Mouse (Mus musculus) bone marrow, adult 2 months (tissue): ENCODE results near the gene Siah2. TPM values are rescaled to one million over a fixed set of nuclear protein-coding genes. Genes with fewer than 3 reads are reported as not detected.

Experiments
- H3K27ac ChIP-seq: fragments of 200-500 bp; 2 replicates; pipeline ENCODE4 v1.5.1; 2012; ENCODE audit warnings: low read depth, mild to moderate bottlenecking, control low read depth, inconsistent platforms, low read length; ENCODE audit not compliant: control insufficient read depth, poor library complexity, insufficient read depth
- H3K4me1 ChIP-seq: fragments of 200-500 bp; 2 replicates; pipeline ENCODE4 v1.6.1; 2011; ENCODE audit warnings: low read length; ENCODE audit not compliant: control insufficient read depth, insufficient read depth
- H3K4me3 ChIP-seq: fragments of 200-500 bp; replicated peaks from 2 replicates; pipeline ENCODE3; 2011; ENCODE audit warnings: mild to moderate bottlenecking, low read depth, low read length, control low read depth; ENCODE audit not compliant: control insufficient read depth
- CTCF ChIP-seq: fragments of 200-500 bp; IDR thresholded peaks from 2 replicates; pipeline ENCODE4 v1.5.1; 2011; ENCODE audit warnings: low read length, control low read depth; ENCODE audit not compliant: control insufficient read depth, insufficient read depth
- POLR2A ChIP-seq: fragments of 200-500 bp; IDR thresholded peaks from 2 replicates; pipeline ENCODE4 v1.6.1; 2011; ENCODE audit warnings: low read depth, mild to moderate bottlenecking, control low read depth, low read length, borderline replicate concordance; ENCODE audit not compliant: control insufficient read depth
- WGBS: fragments of 180-500 bp; shearing (Covaris S2); methylation state at CpG from one replicate; pipeline ENCODE4 v1.1.7; 2018; 5-methylcytosine and 5-hydroxymethylcytosine counted together
- polyA plus RNA-seq: library from polyadenylated mRNA; stranded (reverse); fragments of >200 nt; gene quantifications from 2 replicates; pipeline ENCODE4 v1.2.4, GENCODE M21; 2011; ENCODE audit warnings: low replicate concordance; ENCODE audit not compliant: missing spikeins, insufficient read depth, insufficient read length

The Siah2 gene
- polyA plus RNA-seq, 1 experiment, result 1.6 TPM

GRCm38 (mm10) chr3:58631693-58632092, 60.5 kb downstream of the Siah2 start:
- H3K4me3 ChIP-seq, result no peak overlapping the region
- no peak overlapping the region for H3K27ac ChIP-seq
- 58% methylated on average over 2 of the region's 2 CpGs for WGBS
- no peaks in the 10 kb centered on the region for H3K4me1 ChIP-seq
- TF ChIP-seq POLR2A, result no peak
- no peak for TF ChIP-seq CTCF

GRCm38 (mm10) chr3:58624981-58625380, 67.2 kb downstream of the Siah2 start:
- Histone ChIP-seq H3K4me1 (no peaks in the 10 kb centered on the region), H3K4me3 (no peak overlapping the region), H3K27ac (no peak overlapping the region)
- no peak for TF ChIP-seq POLR2A
- no peak for TF ChIP-seq CTCF
- 77% methylated on average over 4 of the region's 4 CpGs for WGBS

Other genes with a start within 250 kb of the Siah2 start
- gene Eif2a, start 166.6 kb downstream of the Siah2 start, polyA plus RNA-seq, result 21.5 and 34.5 TPM in 2 replicates
- 23.7 and 30.7 TPM in 2 replicates for gene Serp1, start 166.5 kb downstream of the Siah2 start, polyA plus RNA-seq
- 26.7 and 31.9 TPM in 2 replicates for gene Selenot, start 115.8 kb downstream of the Siah2 start, polyA plus RNA-seq
- gene Erich6, start 55.2 kb downstream of the Siah2 start, polyA plus RNA-seq, result not detected in 2 replicates
- gene Mindy4b-ps, start 129.9 kb upstream of the Siah2 start, polyA plus RNA-seq, result not detected in 2 replicates
- not detected in 2 replicates for gene Clrn1, start 192.9 kb upstream of the Siah2 start, polyA plus RNA-seq